Mouse (Mus musculus): Measurements from ENCODE around the gene Tmem216.
A peak's percentile ranks its signal among the peaks of the same experiment; 100 is the strongest.

Gene Tmem216

DNA sequence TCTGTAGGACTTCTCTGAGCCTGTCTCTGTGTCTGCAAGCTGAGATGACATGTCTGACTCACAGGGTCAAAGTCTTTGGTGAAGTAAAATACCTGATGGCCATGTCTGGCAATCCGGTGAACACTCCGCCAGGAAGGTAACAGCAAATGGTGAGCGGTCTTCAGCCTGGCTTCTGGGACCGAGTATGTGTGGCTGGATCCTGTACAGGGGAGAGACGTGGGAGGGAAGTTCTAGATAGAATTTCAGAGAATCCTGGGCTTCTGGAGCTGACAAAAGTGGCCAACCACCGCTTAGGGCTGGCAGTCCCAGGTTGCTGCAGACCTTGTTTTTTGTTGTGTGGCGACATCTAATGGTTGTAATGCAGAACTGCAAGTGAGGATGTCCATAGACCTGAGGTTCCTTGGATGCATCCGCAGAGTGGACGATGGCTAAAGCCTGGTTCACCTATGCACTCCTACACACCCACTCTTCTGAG, 69.7 kb downstream of the Tmem216 start:
- peak; percentile 78 for DNase-seq (ENCODE audit: low spot score)

Measured in adipocyte (in vitro differentiated cells).